Mouse (Mus musculus): Measurements from ENCODE around the gene Chrna9.

Gene Chrna9

DNA sequence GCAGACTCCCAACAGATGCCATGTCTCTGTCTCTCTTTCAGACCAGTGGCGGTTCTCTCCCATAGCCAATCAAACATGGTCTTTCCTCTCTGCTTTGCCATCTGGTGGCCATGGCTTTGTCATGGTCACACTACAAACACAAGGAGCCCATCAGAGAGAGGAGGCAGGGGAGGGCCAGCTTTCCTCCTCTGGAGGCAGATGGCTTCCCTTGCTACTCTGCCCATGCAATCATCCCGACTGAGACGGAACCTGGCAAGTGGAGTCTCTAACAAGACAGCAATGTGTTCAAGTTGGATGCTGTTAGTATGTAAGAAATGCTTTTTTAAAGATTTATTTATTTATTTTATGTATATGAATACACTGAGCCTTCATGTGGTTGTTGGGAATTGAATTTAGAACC lies 14.8 kb upstream of the Chrna9 start:
- DNase-seq, result no peak

DNA sequence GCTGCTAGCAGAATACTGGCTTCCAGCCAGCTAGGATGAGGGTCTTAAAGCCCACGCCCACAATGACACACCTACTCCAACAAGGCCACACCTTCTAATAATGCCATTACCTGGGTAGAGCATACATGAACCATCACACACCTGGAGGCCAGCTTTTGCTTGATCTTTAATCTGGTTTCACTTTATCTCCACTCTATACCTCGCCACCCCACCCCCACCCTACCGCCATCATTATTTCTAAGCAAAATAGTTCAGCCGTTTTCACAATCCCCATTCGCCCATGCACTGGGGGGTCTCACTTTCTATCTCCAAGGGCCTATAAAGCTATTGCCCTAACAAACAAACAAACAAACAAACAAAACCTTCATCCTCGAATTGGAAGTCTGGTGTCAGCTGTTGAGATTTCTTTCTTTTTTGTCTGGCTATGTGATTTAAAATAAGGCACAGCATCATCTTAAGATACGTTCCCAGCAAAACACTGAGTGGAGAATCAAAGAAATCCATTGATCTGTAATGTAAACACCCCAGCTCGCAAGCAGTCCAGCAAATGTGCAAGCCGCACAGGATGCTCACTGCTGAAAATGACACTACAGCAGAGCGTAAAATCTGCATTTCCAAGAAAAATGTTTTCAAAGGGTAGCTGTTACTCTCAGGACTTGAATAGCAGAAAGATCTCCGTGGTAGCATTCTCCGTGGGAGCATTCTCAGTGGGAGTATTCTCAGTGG lies 13.9 kb upstream of the Chrna9 start:
- DNase-seq, result no peak

DNA sequence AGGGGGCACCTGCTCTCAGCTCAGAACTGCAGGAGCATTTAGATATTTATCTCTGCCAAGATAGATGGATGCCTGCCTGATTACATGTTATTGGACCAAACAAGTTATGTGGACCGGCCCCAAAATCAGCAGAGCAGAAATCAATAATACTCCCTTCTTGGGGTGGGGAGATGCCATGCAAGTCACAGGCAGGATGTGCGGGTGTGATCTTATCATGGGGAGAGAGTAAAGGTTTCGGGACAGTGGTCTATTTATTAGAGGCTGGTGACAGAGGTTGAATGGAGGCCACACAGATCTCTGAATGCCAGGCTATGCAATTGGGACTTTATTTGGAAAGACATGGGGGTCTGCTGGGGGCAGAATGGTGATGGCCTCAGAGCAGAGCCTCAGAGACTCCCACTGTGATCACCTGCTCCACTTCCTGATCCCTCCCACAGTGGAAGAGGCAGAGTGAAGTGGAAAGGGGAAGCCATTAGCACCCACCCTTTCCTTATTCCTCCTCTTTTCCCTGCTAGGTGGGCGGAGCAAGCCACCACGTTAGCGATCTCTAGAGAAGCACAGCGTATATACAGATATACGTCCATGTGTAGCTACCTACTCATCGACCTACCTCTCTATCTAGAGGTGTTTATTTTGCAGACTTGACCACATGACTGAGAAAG lies 13.1 kb upstream of the Chrna9 start:
- DNase-seq, result no peak

DNA sequence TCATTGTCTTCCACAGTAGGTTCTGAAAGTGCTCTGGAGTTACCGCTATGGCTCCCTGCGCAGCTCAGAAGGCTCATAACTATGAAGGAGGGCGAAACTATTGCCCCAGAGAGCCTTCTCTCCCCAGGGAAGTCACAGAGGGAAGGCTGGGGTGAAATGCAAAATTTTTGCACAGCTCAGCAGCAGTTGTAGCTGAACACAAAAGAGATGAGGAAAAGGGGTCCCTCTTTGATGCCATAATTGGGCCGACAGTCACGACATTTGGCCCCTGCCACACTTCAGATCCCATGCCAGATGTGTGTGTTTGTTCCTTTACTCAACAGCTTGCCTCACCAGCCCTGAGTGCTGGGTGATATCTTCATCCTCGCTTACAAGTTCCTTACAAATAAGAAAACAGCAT lies 8.1 kb upstream of the Chrna9 start:
- DNase-seq, result no peak

DNA sequence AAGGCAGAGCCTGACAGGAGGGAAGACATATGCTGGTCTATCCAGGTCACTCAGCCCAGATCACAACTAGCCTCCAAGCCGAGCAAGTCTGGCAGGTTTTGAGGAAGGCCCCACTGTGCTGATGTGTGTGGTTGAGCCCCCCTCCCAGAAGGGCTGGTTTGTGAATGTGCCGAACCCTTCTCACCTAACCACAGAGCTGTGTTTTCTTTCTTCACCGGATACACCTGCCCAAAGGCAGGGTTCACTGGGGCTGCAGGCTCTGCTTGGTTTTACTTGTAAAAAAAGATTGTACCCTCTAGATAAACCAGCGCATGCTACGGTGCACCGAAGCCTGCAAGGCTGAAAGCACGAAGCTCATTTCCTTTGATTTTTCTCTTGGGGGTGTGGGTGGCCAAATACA lies 5.6 kb upstream of the Chrna9 start:
- DNase-seq, result no peak

DNA sequence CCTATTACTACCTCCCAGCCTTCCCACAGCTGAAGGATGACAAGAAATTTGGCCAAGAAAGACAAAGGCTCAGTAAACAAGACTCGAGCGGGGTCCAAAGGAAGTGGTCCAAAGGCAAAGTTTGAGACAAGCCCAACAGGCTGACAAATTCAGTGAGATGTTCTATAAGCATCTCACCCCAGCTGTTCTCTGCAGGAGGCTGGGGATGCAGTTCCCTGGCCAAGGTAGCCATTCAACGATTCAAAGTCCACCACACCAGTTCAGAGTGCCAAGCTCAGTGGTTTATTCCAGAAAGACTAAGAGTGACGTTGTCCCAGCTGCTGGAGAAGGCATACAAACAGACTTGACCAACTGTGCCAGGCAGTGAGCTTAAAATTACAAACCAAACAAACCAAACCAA lies 4.5 kb upstream of the Chrna9 start:
- DNase-seq, result no peak

DNA sequence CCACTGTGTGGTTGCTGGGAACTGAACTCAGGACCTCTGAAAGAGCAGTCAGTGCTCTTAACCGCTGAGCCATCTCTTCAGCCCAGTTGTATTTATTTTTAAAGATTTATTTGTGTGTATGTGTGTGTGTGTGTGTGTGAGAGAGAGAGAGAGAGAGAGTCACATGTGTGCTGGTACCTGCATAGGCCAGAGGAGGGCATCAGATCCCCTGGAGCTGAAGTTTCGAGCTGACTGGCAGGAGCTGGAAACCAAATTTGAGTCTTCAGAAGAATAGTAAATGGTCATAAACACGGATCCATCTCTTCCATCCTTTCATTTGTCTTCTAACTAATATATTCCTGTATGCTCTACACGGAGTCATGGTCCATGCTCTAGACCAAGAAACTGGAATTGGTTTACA lies 1.5 kb upstream of the Chrna9 start:
- no peak for DNase-seq

DNA sequence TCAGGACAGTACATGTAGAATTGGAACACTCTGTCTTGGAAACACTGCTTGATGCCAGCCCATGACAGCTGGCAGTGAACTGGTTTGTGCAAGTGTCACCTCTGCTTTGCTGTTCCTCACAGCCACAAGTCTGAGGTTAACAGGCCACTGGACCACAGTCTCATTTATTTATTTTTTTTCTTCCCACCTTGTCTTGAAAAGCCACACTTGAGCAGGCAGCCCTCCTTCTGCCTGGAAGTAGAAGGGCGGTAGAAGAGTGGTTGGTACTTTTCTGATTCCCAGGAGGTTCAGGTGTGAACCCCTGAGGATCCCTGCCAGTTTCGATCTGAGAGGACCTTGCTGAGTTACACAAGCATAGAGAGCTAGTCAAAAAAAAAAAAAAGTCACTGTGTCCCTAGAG lies 957 bp upstream of the Chrna9 start:
- DNase-seq, result no peak

DNA sequence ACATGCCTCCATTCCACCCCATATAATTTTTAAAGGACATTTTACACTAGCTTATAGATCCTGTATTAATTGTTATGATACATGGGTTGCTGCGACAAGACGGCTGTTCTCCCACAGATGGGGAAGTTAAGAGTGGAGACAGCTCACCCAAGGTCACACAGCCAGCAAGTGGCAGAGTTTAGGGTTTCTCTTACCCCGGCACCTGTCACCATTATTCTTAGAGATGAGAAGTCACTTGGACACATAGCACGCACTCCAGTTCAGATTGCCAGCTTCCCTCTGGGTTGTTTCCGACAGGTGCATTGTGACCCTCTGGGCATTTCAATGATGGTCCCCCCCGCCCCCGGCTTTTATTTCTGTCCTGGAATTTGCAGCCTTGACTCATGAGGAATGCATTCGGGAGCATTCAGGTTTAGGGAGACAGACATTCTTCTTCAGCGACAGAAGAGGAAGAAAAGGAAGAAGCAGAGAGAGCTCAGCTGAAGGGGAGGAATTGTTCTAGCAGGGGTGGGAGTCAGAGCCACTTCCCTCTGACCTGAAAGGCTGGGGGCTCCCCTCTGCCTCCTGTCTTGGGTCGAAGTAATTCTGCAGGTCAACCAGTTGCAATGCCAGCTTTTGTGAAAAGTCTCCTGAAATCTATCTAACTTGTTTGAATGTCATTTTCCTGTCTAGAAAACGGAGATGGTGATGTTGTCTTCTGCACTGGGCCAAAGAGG lies 2.4 kb downstream of the Chrna9 start:
- DNase-seq, result no peak

DNA sequence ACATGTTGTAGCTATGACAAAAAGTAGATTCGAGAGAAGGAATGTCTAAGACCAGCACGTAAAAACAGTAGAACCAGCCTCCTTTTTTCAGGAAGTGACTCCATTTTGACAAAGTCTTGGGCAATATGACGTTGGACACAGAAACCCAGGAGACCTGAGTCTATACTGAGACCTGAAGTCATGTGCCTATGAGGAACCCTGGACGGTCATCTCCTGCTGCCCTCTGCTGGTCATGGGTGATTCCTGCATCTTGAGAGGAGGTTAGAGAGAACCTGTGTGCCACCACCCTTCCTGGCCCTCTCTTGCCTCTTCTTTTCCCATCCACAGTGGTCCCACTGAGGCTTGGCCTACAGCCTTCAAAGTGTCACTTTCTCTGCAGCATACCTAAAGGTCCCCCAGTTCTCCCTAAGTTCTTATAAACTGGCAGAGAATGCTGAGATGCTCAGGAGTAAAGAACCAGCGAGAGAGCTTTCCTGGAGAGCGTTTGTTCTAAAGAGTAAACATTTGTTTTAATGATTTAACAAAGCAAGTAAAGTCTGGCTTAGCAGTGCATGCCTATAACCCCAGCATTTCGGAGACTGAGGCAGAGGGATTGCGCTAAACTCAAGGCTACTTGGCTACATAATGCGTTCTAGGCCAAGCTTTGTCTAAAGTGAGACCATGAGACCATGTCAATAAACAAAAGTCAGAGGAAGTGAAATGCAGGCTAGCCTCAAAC lies 3.4 kb downstream of the Chrna9 start:
- peak; percentile 46 for DNase-seq

DNA sequence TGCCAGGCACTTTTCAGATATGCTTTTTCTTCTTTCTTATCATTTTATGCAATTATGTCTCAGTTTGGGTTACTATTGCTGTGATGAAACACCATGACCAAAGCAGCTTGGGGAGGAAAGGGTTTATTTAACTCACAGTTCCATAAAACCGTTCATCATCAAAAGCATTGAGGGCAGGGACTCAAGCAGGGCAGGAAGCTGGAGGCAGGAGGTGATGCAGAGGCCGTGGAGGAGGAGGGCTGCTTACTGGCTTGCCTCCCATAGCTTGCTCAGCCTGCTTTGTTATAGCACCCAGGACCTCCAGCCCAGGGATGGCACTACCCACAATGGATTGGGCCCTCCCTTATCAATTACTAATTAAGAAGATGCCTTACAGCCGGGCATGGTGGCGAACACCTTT lies 6.4 kb downstream of the Chrna9 start:
- no peak for DNase-seq

DNA sequence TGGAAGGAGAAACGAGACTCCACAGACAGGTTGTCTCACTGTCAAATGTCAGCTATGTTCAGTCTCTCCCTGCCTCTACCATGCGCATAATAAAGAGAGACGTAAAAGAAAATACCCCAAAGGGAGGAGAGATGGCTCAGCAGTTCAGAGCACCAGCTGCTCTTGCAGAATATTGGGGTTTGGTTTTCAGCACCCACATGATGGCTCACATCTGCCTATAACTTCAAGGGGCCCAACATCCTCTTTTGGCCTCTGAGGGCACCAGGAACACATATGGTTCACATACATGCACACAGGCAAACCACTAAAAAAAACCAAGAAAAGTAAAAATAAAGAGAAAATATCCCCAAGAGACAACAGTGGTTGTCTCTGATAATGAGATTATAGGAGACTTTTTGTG lies 15.1 kb downstream of the Chrna9 start:
- no peak for DNase-seq

DNA sequence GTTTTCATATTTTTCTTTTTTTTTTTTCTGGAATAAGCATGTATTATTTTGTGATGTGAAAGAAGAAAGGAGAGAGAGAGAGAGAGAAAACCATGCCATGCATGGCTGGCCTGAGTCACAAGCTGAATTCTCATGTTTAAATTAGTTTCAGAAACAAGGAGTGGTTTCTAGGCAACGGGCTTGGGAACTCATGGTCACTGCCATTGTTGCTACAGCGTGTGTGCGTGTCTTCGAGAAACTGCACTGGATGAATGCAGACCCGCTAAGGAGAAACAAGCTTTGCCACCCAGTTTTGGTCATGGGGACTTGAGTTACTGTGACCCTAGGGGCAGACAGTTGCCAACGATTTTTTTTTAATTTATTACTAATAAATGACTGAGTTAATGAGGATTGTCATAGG lies 15.5 kb downstream of the Chrna9 start:
- no peak for DNase-seq

DNA sequence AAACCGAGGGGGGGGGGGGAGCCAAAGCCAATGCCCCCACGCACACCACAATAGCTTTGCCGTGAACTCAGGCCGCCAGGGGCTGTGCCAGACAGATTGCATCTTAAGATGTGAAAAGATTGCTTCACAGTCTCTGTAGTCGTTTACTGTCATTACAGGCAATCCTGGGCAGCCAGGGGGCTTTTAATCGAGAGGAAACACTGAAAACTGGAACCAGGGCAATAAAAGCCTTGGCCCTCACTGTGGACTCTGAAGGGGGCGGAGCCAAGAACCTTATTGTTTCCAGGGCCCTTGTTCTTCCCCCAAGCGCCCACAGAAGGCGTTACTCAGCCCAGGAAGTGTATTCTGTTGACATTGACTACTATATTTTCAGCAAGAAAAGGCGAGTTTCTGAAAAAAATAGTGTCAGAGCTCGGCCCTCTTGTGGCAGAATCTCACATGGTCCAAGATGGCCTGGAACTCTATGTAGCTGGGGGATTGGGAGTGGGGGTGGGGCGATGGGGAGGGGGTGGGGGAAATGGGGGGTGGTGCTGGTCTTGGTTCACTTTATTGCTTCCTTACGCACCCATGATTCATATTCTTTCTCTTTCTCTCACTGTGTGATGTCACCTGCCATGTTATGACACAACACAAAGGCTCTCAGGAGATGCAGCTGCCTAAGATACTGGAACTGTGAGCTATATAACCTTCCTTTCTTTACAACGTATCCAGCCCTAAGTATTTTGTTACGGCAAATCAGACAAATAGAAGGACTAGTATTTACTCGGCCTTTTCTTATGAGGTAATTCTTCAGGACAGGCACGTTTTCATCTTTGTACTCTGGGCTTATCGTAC lies 16.2 kb downstream of the Chrna9 start:
- DNase-seq, result no peak

DNA sequence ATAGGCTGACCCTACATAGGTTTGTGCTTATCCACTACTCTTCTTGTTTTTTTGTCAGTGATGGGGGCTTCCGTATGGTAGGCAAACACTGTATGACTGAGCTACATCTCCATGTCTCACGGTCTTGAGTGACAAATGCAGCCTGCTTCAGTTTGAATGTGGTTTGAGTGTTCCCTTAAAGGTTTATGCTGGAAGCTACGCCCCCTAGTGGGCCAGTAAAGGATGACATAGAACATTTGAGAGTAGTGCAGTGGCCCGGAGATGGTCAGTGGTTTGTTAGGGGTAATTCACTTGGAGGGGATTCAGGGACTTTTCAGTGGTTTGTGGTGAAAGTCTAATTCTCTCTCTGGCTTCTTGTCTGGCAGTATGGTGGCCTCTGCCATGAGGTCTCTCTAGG lies 16.8 kb downstream of the Chrna9 start:
- no peak for DNase-seq

DNA sequence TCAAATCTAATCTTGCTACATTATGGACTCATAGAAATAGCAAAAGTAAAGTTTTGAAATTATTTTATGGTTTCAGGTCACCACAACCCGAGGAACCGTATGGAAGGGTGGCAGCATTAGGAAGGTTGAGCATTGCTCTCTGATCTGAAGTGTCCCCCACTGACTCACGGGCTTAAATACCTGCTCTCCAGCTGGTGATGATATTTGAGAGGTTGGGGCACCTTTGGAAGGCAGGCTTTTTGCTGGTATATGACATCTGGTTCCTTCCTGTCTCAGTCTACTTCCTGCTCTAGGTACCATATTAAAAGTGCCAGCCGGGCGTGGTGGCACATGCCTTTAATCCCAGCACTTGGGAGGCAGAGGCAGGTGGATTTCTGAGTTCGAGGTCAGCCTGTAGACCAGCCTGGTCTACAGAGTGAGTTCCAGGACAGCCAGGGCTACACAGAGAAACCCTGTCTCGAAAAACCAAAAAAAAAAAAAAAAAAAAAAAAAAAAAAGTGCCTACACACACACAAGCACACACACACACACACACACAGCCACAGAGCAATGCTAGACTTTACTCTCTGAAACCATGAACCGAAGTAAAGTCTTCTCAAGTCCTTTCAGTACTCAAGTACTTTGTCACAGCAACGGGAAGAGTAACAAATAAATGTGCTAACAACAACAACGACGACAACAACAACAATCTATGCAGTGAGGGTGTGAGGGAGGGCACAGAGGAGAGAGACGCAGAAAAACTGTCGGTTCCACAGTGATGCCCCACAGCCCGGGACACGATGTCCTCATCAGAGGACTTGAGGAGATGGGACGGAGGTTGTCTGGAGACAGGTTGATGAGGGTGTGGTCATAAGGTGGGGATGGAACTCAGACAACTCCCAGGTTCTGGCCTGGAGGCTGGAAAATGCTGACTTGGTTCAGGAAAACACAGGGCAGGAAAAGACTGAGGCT lies 19.7 kb downstream of the Chrna9 start:
- no peak for DNase-seq

DNA sequence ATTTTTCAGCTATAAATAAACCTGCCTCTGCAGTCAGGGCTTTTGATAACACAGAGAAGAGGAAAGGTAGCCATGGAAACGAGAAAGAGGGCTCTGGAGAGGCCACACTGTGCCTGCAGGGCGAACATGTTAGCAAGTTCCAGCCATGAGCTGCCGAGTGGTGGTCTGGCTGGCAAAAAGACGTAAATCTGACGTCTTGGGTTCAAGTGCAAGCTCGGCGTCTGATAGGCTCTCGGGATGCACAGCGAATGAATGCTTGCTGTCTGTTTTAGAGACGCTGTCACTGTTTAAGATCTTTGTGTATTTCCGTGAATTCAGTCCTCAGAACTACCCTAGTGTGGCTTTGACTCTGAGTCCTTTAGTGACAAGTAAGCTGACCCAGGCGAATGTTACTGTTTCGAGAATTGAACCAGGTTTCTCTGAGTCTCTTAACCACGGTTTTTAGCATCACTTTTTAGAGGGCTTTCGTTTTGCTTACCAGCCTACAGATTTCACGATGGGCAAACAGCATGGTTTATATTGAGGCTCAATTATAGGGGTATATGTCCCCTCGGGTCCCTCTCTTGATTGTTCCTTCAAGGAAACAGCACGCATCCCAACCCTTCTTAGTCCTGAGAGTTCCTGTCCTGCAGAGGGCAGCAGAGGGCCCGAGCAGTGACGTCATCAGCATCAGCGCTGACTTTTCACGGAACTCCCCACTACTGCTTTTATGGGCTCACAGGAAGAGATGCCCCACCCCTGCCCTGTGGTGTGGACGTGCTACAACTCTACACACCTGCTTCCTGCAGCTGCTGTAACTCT lies 20.8 kb downstream of the Chrna9 start:
- peak; percentile 22 for DNase-seq

DNA sequence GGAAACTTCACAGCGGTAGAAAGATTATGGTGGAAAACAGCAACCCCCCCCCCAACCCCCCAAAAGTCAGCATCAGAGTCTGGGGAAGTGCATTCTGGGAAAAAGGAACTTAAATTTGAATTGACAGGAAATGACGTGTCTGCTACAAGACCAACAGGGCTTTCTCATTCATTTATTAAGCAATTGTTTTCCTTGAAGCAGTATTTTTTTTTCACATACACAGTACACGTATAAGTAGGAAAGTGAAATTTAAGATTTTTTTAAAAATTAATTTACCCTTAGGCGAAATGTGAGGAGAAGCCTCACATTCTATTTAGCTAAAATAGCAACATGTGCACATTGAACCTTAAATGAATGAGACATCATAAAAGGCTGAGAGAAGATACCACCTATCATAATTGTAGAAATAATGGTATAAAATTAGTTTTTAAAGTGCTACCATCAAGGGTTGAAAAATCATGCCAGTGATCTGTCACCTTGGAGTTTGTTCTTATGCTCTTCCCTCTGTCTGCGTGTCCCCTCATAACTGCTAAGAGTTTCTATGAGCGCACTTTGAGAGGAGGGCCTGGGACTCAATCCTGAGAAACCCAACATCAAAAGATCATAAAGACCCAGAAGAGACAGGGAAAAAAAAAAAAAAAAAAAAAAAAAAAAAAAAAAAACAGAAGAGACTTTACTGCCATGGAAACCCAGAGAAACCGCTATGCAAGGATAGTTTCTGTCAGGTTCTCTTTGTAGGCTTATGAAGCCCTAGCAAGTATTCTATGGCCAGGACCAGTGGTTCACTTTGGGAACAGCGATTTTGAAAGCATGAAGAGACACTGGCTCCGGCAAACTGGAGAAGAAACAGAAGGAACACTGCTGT lies 21.7 kb downstream of the Chrna9 start:
- no peak for DNase-seq

DNA sequence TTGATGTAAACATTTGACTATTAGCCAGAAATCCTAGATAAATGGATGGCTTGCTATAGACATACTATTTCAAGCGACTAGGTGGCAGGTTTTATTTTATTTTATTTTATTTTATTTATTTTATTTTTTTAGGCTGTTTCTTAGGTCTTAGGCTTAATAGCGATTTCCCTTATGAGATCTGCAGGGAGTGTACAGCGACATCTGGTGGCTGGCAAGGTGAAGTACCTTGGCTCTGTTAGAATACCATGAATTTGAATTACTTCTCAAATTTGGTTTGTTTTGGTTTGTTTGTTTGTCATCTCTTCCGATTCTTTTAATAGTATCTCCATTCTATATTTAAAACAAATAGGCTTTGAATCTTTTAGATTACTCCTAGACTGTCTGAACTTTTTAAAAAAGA lies 23.9 kb downstream of the Chrna9 start:
- DNase-seq, result no peak
